Mouse (Mus musculus): ENCODE measurements around the gene Zkscan4. TPM values are rescaled to one million over a fixed set of nuclear protein-coding genes. Genes with fewer than 3 reads are reported as not detected.

Gene Zkscan4
- 5.1 and 5.3 TPM in 2 replicates for polyA plus RNA-seq (2012; rRNA removed)

DNA sequence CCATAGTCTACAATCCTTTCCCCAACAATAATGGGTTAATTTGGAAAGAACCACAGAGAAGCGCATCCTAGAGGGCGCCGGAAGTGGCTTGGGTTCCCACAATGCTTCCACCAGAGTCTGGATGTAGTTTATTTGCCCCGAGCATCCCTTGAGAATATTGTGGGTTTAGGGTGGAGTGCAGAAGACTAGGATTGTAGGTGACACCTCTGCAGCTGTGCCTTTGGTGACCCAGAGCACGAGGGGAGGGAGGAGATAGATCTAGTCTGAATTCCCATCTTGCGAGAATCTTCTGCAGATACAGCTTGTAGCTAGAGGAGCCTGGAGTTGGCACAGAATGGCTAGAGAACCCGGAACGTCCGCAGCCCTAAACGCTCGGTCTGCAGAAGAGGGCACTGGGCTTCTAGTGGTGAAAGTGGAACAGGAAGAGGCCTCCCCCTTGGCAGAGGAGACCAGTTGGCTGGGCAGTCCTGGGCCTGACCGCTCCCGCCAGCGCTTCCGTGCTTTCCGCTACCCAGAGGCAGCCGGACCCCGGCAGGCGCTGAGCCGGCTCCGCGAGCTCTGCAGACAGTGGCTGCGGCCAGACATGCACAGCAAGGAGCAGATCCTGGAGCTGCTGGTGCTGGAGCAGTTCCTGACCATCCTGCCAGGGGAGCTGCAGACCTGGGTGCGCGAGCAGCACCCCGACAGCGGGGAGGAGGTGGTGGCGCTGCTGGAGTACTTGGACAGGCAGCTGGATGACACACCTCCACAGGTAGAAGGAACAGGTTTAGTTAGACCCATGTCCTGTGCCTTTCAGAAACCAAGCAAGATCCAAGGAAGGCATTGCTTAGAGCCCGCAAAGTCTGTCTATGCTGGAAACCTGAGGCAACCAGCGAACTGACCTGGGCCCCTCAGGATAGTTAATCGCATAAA, at the start of gene Zkscan4, which contains the start of gene Gm10065:
Zkscan4 (plus strand) TSS at position 149 of the 912 bp plus-strand sequence.
Gm10065 (minus strand) TSS at position 683 of the 912 bp plus-strand sequence.

DNA sequence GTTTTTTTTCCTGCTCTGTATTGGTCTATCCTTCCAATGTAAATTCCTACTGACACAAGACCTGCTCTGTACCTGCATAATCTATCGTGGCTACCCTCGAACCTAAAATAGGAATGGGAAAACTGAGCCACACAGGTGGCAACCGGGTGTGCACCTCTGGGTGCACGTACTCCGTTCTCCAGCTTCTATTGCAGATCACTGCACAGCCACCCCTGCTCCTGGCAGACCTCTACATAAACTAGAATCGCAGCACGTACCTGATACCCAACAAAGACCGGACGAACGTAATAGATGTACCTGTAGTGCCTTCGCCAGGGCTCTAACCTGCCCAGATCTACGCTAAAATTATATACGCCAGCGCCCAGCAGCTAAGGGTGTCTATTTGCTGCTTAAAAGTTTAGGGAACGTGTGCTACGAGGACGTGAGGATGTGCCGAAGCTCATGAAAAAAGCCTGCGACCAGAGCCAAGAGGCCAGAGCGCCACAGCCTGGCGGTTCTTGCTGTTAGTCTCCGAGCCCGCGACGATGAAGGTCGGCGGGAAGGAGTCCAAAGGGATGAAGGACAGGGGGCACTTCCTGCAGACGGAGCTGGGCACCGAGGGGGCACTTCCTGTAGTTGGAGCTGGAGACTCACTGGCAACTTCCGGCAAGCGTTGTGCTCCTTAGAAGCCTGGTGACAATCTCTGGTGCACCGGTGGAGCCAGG, 38.1 kb upstream of the Zkscan4 start, which contains the start of gene Pgbd1:
Pgbd1 (minus strand) TSS at position 556 of the 704 bp plus-strand sequence.

DNA sequence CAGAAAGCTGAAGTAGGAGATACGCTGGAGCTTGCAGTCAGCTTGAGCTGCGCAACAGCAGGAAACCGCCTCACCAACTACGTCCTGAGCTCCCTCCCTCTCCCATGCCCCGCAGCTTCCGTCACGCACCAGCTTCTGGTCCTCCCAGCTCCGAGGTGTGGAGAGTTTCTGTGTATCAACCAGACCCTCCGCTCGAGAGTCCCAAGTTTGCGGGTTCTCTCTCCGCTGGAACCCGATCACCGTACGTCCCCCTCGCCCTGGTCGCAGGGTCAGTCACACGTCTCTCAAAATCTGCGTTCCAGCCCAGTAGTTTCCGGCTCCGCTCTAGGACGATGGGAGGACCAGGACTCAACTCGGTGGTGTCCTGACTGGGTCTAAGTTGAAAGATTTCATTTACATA, 25.3 kb upstream of the Zkscan4 start, which contains the start of gene Zscan26:
Zscan26 (minus strand) TSS at position 282 of the 400 bp plus-strand sequence.

DNA sequence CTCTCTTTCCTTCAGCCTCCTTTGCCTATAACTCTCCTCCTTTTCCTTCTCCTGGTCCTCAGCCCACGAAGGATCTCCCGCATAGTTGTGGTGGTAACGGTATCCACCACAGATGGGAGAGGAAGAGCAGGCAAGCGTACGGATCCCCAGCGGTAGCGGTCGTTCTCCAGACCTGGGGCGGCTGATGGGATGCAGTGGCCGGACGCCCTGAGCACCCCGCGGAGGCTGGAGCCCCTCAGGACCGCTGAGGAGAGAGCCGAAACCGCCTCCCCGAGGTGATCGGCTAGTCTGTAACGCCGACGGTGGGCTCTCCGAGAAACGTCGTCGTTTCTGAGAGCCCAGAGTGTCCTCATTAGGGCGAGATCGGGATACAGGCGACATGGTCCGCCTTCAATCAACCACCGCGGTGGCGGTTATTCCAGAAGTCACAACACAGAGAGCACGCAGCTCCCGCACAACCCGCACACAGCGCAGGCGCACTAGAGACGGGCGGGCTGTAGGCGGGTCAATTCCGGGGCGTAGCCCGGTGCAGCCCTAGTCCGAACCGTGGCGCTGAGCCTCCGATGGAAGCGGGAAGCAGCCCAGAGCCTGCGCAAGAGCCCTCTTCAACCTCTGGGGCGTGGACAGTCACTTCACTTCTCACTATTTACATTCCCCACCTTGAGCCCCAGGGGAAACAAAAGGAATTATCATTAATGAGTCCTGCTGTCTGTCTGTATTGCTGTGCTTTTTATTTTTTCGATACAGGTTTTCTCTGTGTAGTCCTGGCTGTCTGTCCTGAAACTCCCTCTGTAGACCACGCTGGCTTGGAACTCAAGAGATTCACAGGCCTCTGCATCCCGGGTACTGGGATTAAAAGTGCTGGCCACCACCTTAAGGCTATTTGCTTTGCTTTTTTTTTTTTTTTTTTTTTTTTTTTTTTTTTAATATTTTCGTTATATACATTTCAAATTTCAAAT, 10.4 kb upstream of the Zkscan4 start, which contains the start of gene Nkapl:
Nkapl (minus strand) TSS at position 449 of the 959 bp plus-strand sequence.

DNA sequence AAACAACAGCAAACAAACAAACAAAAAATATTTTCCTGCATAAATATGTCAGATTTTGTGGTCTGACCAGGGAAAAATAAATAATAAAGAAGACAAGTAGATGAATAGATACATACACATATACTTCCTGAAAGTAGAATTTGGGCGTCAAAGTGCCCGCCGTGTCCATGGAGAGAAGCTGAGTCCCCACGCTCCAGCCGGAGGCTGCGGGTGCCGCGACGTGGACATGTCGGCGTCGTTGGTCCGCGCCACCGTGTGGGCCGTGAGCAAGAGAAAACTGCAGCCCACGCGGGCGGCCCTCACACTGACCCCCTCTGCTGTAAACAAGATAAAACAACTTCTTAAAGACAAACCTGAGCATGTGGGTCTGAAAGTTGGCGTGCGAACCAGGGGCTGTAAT, 16.4 kb downstream of the Zkscan4 start, which contains the start of gene AK157302:
AK157302 (plus strand) TSS at position 144 of the 400 bp plus-strand sequence.

DNA sequence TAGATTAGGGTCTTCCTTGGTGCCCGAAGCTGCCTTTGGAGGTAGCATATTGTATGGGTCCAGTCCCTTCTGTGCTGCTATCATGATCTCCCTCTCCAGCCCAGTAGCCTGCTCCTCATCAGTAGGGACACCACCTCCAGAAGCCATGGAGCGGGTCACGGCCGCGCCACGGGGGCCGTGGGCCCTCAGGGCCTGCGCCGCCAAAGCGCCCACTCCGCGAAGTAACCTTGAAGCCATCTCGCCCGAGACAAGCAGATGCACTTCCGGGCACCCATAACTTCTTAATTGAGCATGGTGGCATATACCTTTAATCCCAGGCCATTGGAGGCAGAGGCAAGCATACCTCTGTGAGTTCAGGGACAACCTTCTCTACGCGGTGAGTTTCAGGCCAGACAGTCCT, 22.5 kb downstream of the Zkscan4 start, which contains the start of gene Gm11273:
Gm11273 (minus strand) TSS at position 237 of the 400 bp plus-strand sequence.

DNA sequence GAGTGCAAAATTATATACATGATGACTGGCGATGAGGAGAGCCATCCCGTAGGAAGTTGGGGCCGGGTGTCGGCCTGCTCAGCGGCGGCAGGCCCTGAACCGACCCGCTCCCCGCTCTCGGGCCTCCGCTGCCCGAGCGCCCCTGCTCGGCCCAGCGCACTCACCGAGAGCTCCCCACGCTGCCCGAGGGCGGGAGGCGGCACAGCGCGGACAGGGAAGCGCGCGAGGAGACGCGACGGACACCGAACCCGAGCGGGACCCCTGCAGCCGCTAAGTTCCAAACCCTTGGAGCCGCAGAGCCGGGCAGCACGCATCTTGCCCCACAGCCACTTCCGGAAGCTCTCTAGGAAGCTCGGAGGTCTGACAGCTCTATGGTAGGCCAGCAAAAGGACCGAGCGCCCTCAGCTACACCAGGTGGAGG, 52.1 kb downstream of the Zkscan4 start, which contains the start of gene Zkscan8:
Zkscan8 (minus strand) TSS at position 340 of the 421 bp plus-strand sequence.

Other genes starting within 250 kb of the Zkscan4 start
- gene Gpx5, start 186.2 kb upstream of the Zkscan4 start, polyA plus RNA-seq (2012; rRNA removed): 0.02 TPM in 1 of 2 replicates, not detected in the other
- not detected in 2 replicates for gene Gpx6, start 166.8 kb upstream of the Zkscan4 start, polyA plus RNA-seq (2012; rRNA removed)
- not detected in 2 replicates for gene Olfr1367, start 132.0 kb upstream of the Zkscan4 start, polyA plus RNA-seq (2012; rRNA removed)
- 10.3 and 11.3 TPM in 2 replicates for gene Zscan12, start 116.1 kb upstream of the Zkscan4 start, polyA plus RNA-seq (2012; rRNA removed)
- 74.8 and 89.9 TPM in 2 replicates for gene Zkscan3, start 76.2 kb upstream of the Zkscan4 start, polyA plus RNA-seq (2012; rRNA removed)
- gene Pgbd1, start 37.8 kb upstream of the Zkscan4 start, polyA plus RNA-seq (2012; rRNA removed): 4.3 and 4.4 TPM in 2 replicates
- gene Zscan26, start 25.2 kb upstream of the Zkscan4 start, polyA plus RNA-seq (2012; rRNA removed): 38.9 and 40.7 TPM in 2 replicates
- 0.96 and 0.98 TPM in 2 replicates for gene Nkapl, start 10.4 kb upstream of the Zkscan4 start, polyA plus RNA-seq (2012; rRNA removed)
- not detected in 2 replicates for gene Gm10065, start 534 bp downstream of the Zkscan4 start, polyA plus RNA-seq (2012; rRNA removed)
- gene AK157302, start 16.3 kb downstream of the Zkscan4 start, polyA plus RNA-seq (2012; rRNA removed): 0.29 and 0.33 TPM in 2 replicates
- gene Gm11273, start 22.5 kb downstream of the Zkscan4 start, polyA plus RNA-seq (2012; rRNA removed): 4.1 and 4.4 TPM in 2 replicates
- 10.2 and 11.0 TPM in 2 replicates for gene Zkscan8, start 52.2 kb downstream of the Zkscan4 start, polyA plus RNA-seq (2012; rRNA removed)
- not detected in 2 replicates for gene Olfr1366, start 63.9 kb downstream of the Zkscan4 start, polyA plus RNA-seq (2012; rRNA removed)
- not detected in 2 replicates for gene Olfr1535, start 81.0 kb downstream of the Zkscan4 start, polyA plus RNA-seq (2012; rRNA removed)
- gene Olfr1364, start 102.9 kb downstream of the Zkscan4 start, polyA plus RNA-seq (2012; rRNA removed): not detected in 2 replicates
- not detected in 2 replicates for gene Olfr1362, start 135.1 kb downstream of the Zkscan4 start, polyA plus RNA-seq (2012; rRNA removed)
- gene Olfr11, start 163.6 kb downstream of the Zkscan4 start, polyA plus RNA-seq (2012; rRNA removed): not detected in 2 replicates
- gene Olfr1361, start 184.5 kb downstream of the Zkscan4 start, polyA plus RNA-seq (2012; rRNA removed): not detected in 2 replicates
- gene Olfr1360, start 198.5 kb downstream of the Zkscan4 start, polyA plus RNA-seq (2012; rRNA removed): not detected in 2 replicates
- not detected in 2 replicates for gene Olfr1359, start 219.2 kb downstream of the Zkscan4 start, polyA plus RNA-seq (2012; rRNA removed)
- gene Hist1h2bl, start 237.2 kb downstream of the Zkscan4 start, polyA plus RNA-seq (2012; rRNA removed): 6.6 and 13.7 TPM in 2 replicates
- 11.5 and 14.4 TPM in 2 replicates for gene Hist1h2ai, start 237.5 kb downstream of the Zkscan4 start, polyA plus RNA-seq (2012; rRNA removed)
- gene Hist1h3h, start 238.8 kb downstream of the Zkscan4 start, polyA plus RNA-seq (2012; rRNA removed): 23.9 and 36.2 TPM in 2 replicates
- gene Hist1h2bm, start 243.1 kb downstream of the Zkscan4 start, polyA plus RNA-seq (2012; rRNA removed): 6.2 and 11.0 TPM in 2 replicates